Mouse (Mus musculus): Measurements from ENCODE around the gene Apba2.
A peak's percentile ranks its signal among the peaks of the same experiment; 100 is the strongest.

The Apba2 gene

GRCm38 (mm10) chr7:64531297-64531696 lies 29.8 kb downstream of the Apba2 start:
- DNase-seq (ENCODE audit: low read depth) = no peak

GRCm38 (mm10) chr7:64533374-64533773 lies 31.9 kb downstream of the Apba2 start:
- DNase-seq (ENCODE audit: low read depth) = no peak

- DNase-seq (ENCODE audit: low read depth) = no peak
These were observed 33.8 kb downstream of the Apba2 start for GRCm38 (mm10) chr7:64535269-64535668.

GRCm38 (mm10) chr7:64539450-64540148 lies 38.1 kb downstream of the Apba2 start:
- no peak for DNase-seq (ENCODE audit: low read depth)

GRCm38 (mm10) chr7:64546801-64547200 lies 45.3 kb downstream of the Apba2 start:
- no peak for DNase-seq (ENCODE audit: low read depth)

GRCm38 (mm10) chr7:64550856-64551255 lies 49.4 kb downstream of the Apba2 start:
- DNase-seq (ENCODE audit: low read depth) = no peak

GRCm38 (mm10) chr7:64552523-64553190 lies 51.2 kb downstream of the Apba2 start:
- DNase-seq (ENCODE audit: low read depth) = no peak

- no peak for DNase-seq (ENCODE audit: low read depth)
These were observed 60.4 kb downstream of the Apba2 start for GRCm38 (mm10) chr7:64561711-64562498.

- DNase-seq (ENCODE audit: low read depth) = no peak
These were observed 63.5 kb downstream of the Apba2 start for GRCm38 (mm10) chr7:64564891-64565571.

GRCm38 (mm10) chr7:64566371-64567243 lies 65.1 kb downstream of the Apba2 start:
- no peak for DNase-seq (ENCODE audit: low read depth)

GRCm38 (mm10) chr7:64568722-64569121 lies 67.2 kb downstream of the Apba2 start:
- no peak for DNase-seq (ENCODE audit: low read depth)

GRCm38 (mm10) chr7:64569676-64570075 lies 68.2 kb downstream of the Apba2 start:
- no peak for DNase-seq (ENCODE audit: low read depth)

GRCm38 (mm10) chr7:64570914-64571313 lies 69.4 kb downstream of the Apba2 start:
- DNase-seq (ENCODE audit: low read depth) = no peak

GRCm38 (mm10) chr7:64574144-64574543 lies 72.6 kb downstream of the Apba2 start:
- no peak for DNase-seq (ENCODE audit: low read depth)

GRCm38 (mm10) chr7:64576519-64576951 lies 75.0 kb downstream of the Apba2 start:
- peak; percentile 38 for DNase-seq (ENCODE audit: low read depth)

- DNase-seq (ENCODE audit: low read depth) = no peak
These were observed 76.7 kb downstream of the Apba2 start for GRCm38 (mm10) chr7:64578176-64578575.

- DNase-seq (ENCODE audit: low read depth) = no peak
These were observed 78.4 kb downstream of the Apba2 start for GRCm38 (mm10) chr7:64579887-64580286.

- DNase-seq (ENCODE audit: low read depth) = no peak
These were observed 78.8 kb downstream of the Apba2 start for GRCm38 (mm10) chr7:64580293-64580692.

GRCm38 (mm10) chr7:64582358-64582757 lies 80.9 kb downstream of the Apba2 start:
- no peak for DNase-seq (ENCODE audit: low read depth)

- peak; percentile 46 for DNase-seq (ENCODE audit: low read depth)
These were observed 82.2 kb downstream of the Apba2 start for GRCm38 (mm10) chr7:64583670-64584121.

GRCm38 (mm10) chr7:64586133-64586532 lies 84.6 kb downstream of the Apba2 start:
- no peak for DNase-seq (ENCODE audit: low read depth)

Measured in fibroblast of lung, adult 2 months (primary cell).